Mouse (Mus musculus): ENCODE measurements at regions not wholly inside any gene's neighbourhood (a gene's known extent, or its start where the extent isn't known, plus 50 kb on each side); places are given as distances from the start of the nearest gene placed in this dataset.
A peak's percentile ranks its signal among the peaks of the same experiment; 100 is the strongest.
"Not testable (repeated sequence)": the region's sequence is repeated elsewhere in the genome, so short reads cannot be mapped to it uniquely, and the experiment has no call there.

GRCm38 (mm10) chr1:5220668-5221408 lies 413.1 kb downstream of the Gm37988 start:
- DNase-seq = no peak

- DNase-seq = no peak
These were observed 420.2 kb downstream of the Gm37988 start for GRCm38 (mm10) chr1:5227866-5228265.

- DNase-seq = no peak
These were observed 423.5 kb downstream of the Gm37988 start for GRCm38 (mm10) chr1:5231218-5231617.

- DNase-seq = peak; percentile 47
These were observed 424.5 kb downstream of the Gm37988 start for GRCm38 (mm10) chr1:5231961-5232846.

- DNase-seq = peak; percentile 58
These were observed 425.2 kb downstream of the Gm37988 start for GRCm38 (mm10) chr1:5232847-5233245.

- DNase-seq = no peak
These were observed 435.5 kb downstream of the Gm37988 start for GRCm38 (mm10) chr1:5243186-5243585.

GRCm38 (mm10) chr1:5260874-5261273 lies 453.2 kb downstream of the Gm37988 start:
- not testable (repeated sequence) for DNase-seq

GRCm38 (mm10) chr1:5261297-5261696 lies 453.6 kb downstream of the Gm37988 start:
- DNase-seq = not testable (repeated sequence)

- no peak for DNase-seq
These were observed 466.2 kb downstream of the Gm37988 start for GRCm38 (mm10) chr1:5273938-5274337.

- DNase-seq = no peak
These were observed 486.9 kb downstream of the Gm37988 start for GRCm38 (mm10) chr1:5294570-5294969.

- DNase-seq = no peak
These were observed 489.9 kb downstream of the Gm37988 start for GRCm38 (mm10) chr1:5297627-5298026.

GRCm38 (mm10) chr1:5311656-5312055 lies 504.0 kb downstream of the Gm37988 start:
- no peak for DNase-seq

- DNase-seq = no peak
These were observed 508.1 kb downstream of the Gm37988 start for GRCm38 (mm10) chr1:5315839-5316238.

GRCm38 (mm10) chr1:5317088-5317487 lies 509.4 kb downstream of the Gm37988 start:
- DNase-seq = no peak

- DNase-seq = no peak
These were observed 518.6 kb downstream of the Gm37988 start for GRCm38 (mm10) chr1:5326311-5326710.

Measured in embryo, embryonic 11 days (tissue).